Mouse (Mus musculus) stomach, postnatal 0 days (tissue): Measurements from ENCODE around the gene Ncaph2.

ENCODE experiments used
- CTCF ChIP-seq: IDR thresholded peaks from 2 replicates; pipeline ENCODE4 v1.5.1; 2016; ENCODE audit warnings: antibody characterized with exemption, low read depth, mild to moderate bottlenecking, moderate library complexity
- EP300 ChIP-seq: optimal IDR thresholded peaks from 2 replicates; pipeline ENCODE3; 2016; ENCODE audit warnings: antibody characterized with exemption

DNA sequence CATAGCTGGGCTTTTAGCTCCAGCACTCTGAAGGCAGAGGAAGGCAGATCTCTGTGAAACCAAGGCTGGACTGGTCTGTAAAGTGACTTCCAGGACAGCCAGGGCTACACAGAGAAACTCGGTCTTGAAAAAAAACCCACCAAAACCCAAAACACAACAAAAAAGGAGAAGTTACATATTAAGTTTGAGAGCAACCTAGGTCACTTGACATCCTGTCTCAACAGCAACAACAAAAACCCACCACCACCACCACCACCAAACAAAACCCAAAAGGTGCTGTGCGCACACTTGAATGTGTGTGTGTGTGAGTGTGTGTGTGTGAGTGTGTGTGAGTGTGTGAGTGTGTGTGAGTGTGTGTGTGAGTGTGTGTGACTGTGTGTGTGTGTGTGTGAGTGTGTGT is 15.8 kb upstream of the Ncaph2 start:
- TF ChIP-seq EP300 (no peak), CTCF (no peak)
